In genomic region chr10:3366870-3367431, GRCm38 (mm10) we compare ENCODE assay signal across 8 mouse cellular contexts. TPM values are rescaled to one million over a fixed set of nuclear protein-coding genes. Genes with fewer than 3 reads are reported as not detected.
DNase-seq lines count a peak whose midpoint lies in the region; ATAC-seq and TF ChIP-seq lines count a peak whose summit lies in the region.

No protein-coding gene starts in this region.

- peak overlapping the region; percentile 78 for H3K4me2 ChIP-seq in kidney, embryonic 14.5 days (replicated peaks; ENCODE audit: low read depth, low read length)
- H3K4me2 ChIP-seq in hindbrain, embryonic 13.5 days, result peak overlapping the region; percentile 73
- H3K4me2 ChIP-seq in limb, embryonic 12.5 days, result peak overlapping the region; percentile 97
- H3K4me2 ChIP-seq in midbrain, postnatal 0 days (ENCODE audit: low read depth, low read length, poor library complexity, severe bottlenecking), result peak overlapping the region; percentile 74

- H3K27me3 ChIP-seq in kidney, embryonic 14.5 days (ENCODE audit: control insufficient read depth, insufficient read depth, low read length), result peaks cover 19% of the 10 kb centered on the region; the same call in 1 of the 2 replicates
- 0 out of 2 replicates have a peak, but pooled peaks cover 3% of the 10 kb centered on the region for H3K27me3 ChIP-seq in hindbrain, embryonic 13.5 days
- H3K27me3 ChIP-seq in limb, embryonic 12.5 days, result peaks cover 51% of the 10 kb centered on the region
- no peaks in the 10 kb centered on the region for H3K27me3 ChIP-seq in midbrain, postnatal 0 days (ENCODE audit: insufficient read depth, low read length)

- no peak for DNase-seq in kidney, adult 18-20 months
- peak; percentile 16 to 40 for DNase-seq in frontal cortex, postnatal 10 days (ENCODE audit: low spot score in 2 of 2)
- DNase-seq in midbrain, postnatal 0 days (ENCODE audit: low spot score), result peak; percentile 29

- no peaks in the 10 kb centered on the region for H3K4me1 ChIP-seq in kidney, embryonic 14.5 days (ENCODE audit: control insufficient read depth, insufficient read depth, low read length)
- H3K4me1 ChIP-seq in brown adipose tissue, adult 24 weeks (ENCODE audit: control insufficient read depth, insufficient read depth, insufficient read length, low read length), result no peaks in the 10 kb centered on the region; the same call in 1 of the 2 replicates
- peaks cover 10% of the 10 kb centered on the region for H3K4me1 ChIP-seq in hindbrain, embryonic 13.5 days (replicated peaks)
- H3K4me1 ChIP-seq in limb, embryonic 12.5 days (replicated peaks), result peaks cover 10% of the 10 kb centered on the region; the same call in 1 of the 2 replicates
- peaks cover 2% of the 10 kb centered on the region; the same call in 1 of the 2 replicates for H3K4me1 ChIP-seq in midbrain, postnatal 0 days (ENCODE audit: insufficient read depth, low read length)

- no peak overlapping the region for H3K27ac ChIP-seq in kidney, embryonic 14.5 days (ENCODE audit: low read depth, low read length)
- no peak overlapping the region for H3K27ac ChIP-seq in brown adipose tissue, adult 24 weeks (replicated peaks; ENCODE audit: low read depth, low read length)
- peak overlapping the region; percentile 89 for H3K27ac ChIP-seq in hindbrain, embryonic 13.5 days
- H3K27ac ChIP-seq in limb, embryonic 12.5 days, result no peak overlapping the region
- H3K27ac ChIP-seq in midbrain, postnatal 0 days (ENCODE audit: low read depth, low read length), result peak overlapping the region; percentile 85

- peak; percentile 27; the same call in 1 of the 2 replicates for TF ChIP-seq CTCF in midbrain, postnatal 0 days (IDR thresholded peaks at IDR 0.05)

- ATAC-seq in kidney, embryonic 14.5 days (ENCODE audit: low FRiP score, low TSS enrichment), result peak; percentile 62
- ATAC-seq in hindbrain, embryonic 13.5 days (ENCODE audit: low FRiP score), result peak; percentile 78
- ATAC-seq in limb, embryonic 12.5 days (ENCODE audit: insufficient number of reproducible peaks, insufficient read depth, low FRiP score, low TSS enrichment, low read depth), result 0 out of 2 replicates have a peak, but pooled peaks have one; percentile 37
- ATAC-seq in midbrain, postnatal 0 days (ENCODE audit: low FRiP score), result peak; percentile 44
- ATAC-seq in monocyte, adult 5-6 weeks (replicated peaks; ENCODE audit: insufficient number of reproducible peaks, low FRiP score, low TSS enrichment, poor library complexity, severe bottlenecking), result no peak

- H3K9ac ChIP-seq in kidney, embryonic 14.5 days (ENCODE audit: low read depth, low read length), result peak overlapping the region; percentile 55; the same call in 1 of the 2 replicates
- peak overlapping the region; percentile 79 for H3K9ac ChIP-seq in hindbrain, embryonic 13.5 days
- H3K9ac ChIP-seq in limb, embryonic 12.5 days (replicated peaks), result peak overlapping the region; percentile 57
- H3K9ac ChIP-seq in midbrain, postnatal 0 days (replicated peaks; ENCODE audit: low read length, poor library complexity, severe bottlenecking), result peak overlapping the region; percentile 83

- no peaks in the 10 kb centered on the region for H3K9me3 ChIP-seq in kidney, embryonic 14.5 days (ENCODE audit: control insufficient read depth, low read length)
- H3K9me3 ChIP-seq in hindbrain, embryonic 13.5 days, result no peaks in the 10 kb centered on the region
- no peaks in the 10 kb centered on the region for H3K9me3 ChIP-seq in limb, embryonic 12.5 days
- no peaks in the 10 kb centered on the region for H3K9me3 ChIP-seq in midbrain, postnatal 0 days (ENCODE audit: low read length)

- H3K36me3 ChIP-seq in kidney, embryonic 14.5 days (ENCODE audit: control insufficient read depth, insufficient read depth, low read length), result no peaks in the 10 kb centered on the region
- no peaks in the 10 kb centered on the region for H3K36me3 ChIP-seq in hindbrain, embryonic 13.5 days
- H3K36me3 ChIP-seq in limb, embryonic 12.5 days, result no peaks in the 10 kb centered on the region
- no peaks in the 10 kb centered on the region for H3K36me3 ChIP-seq in midbrain, postnatal 0 days (ENCODE audit: insufficient read depth, low read length)

- H3K4me3 ChIP-seq in kidney, embryonic 14.5 days (ENCODE audit: low read length), result peak overlapping the region; percentile 64
- peak overlapping the region; percentile 55 for H3K4me3 ChIP-seq in brown adipose tissue, adult 24 weeks (ENCODE audit: insufficient read depth, low read depth, low read length)
- H3K4me3 ChIP-seq in hindbrain, embryonic 13.5 days, result peak overlapping the region; percentile 58
- peak overlapping the region; percentile 60 for H3K4me3 ChIP-seq in limb, embryonic 12.5 days (replicated peaks)
- peak overlapping the region; percentile 58 for H3K4me3 ChIP-seq in midbrain, postnatal 0 days (ENCODE audit: low read depth, low read length)

- WGBS in kidney, embryonic 14.5 days, result under 1% methylated on average over 26 of the region's 26 CpGs
- 2% methylated on average over 26 of the region's 26 CpGs for WGBS in hindbrain, embryonic 13.5 days
- 2% methylated on average over 26 of the region's 26 CpGs for WGBS in limb, embryonic 12.5 days
- WGBS in midbrain, postnatal 0 days, result under 1% methylated on average over 26 of the region's 26 CpGs

RNA-seq across cellular contexts. Expression of gene Ppp1r14c, which starts 1.1 kb away (rescaled TPM):
- 3.6 and 5.0 TPM in 2 replicates for polyA plus RNA-seq in kidney, embryonic 14.5 days (2014; fragmentation: Nextera tagmentation; extraction: Ambion mirVana)
- 0.91 and 1.1 TPM in 2 replicates for polyA plus RNA-seq in brown adipose tissue, adult 24 weeks (2012; ENCODE audit: insufficient read depth, insufficient read length, missing spikeins)
- polyA plus RNA-seq in hindbrain, embryonic 13.5 days (2015; fragmentation: Nextera tagmentation; extraction: Ambion mirVana), result 42.6 and 43.3 TPM in 2 replicates
- 4.1 and 4.7 TPM in 2 replicates for polyA plus RNA-seq in limb, embryonic 12.5 days (2016; fragmentation: Nextera tagmentation; extraction: Ambion mirVana)
- total RNA-seq in midbrain, postnatal 0 days (2014; rRNA removed), result 62.1 and 66.5 TPM in 2 replicates
- 70.3 and 72.1 TPM in 2 replicates for polyA plus RNA-seq in midbrain, postnatal 0 days (2015; fragmentation: Nextera tagmentation; extraction: Ambion mirVana)
- total RNA-seq in monocyte, adult 5-6 weeks (2017), result not detected in 3 replicates

Comparison
In these comparisons a context has a peak if more than half of its experiments do, and no peak if none do; other contexts are left out.
1. H3K27ac ChIP-seq: peak in hindbrain, embryonic 13.5 days (single experiment) and midbrain, postnatal 0 days (single experiment); none in kidney, embryonic 14.5 days (single experiment), brown adipose tissue, adult 24 weeks (single experiment) and limb, embryonic 12.5 days (single experiment).
2. Peak in every context shown above with its lines, with median percentiles within 50 percentile points of each other: H3K4me2 ChIP-seq, H3K4me3 ChIP-seq and H3K9ac ChIP-seq.